Mouse (Mus musculus) heart, adult 2 months (tissue): ENCODE results near the gene Tle3.

Experiments used
- CTCF ChIP-seq: fragments of 200-600 bp; IDR thresholded peaks from 2 replicates; pipeline ENCODE4 v1.8.1; 2022; ENCODE audit warnings: antibody characterized with exemption, mild to moderate bottlenecking, moderate library complexity
- EP300 ChIP-seq: fragments of 200-500 bp; IDR thresholded peaks from 2 replicates; pipeline ENCODE4 v1.6.1; 2011; ENCODE audit warnings: low read depth, low read length, control low read depth; ENCODE audit not compliant: insufficient read depth
- POLR2A ChIP-seq: fragments of 200-500 bp; IDR thresholded peaks from 2 replicates; pipeline ENCODE4 v1.6.1; 2011; ENCODE audit warnings: mild to moderate bottlenecking, low read depth, low read length, control low read depth; ENCODE audit not compliant: insufficient read depth

DNA sequence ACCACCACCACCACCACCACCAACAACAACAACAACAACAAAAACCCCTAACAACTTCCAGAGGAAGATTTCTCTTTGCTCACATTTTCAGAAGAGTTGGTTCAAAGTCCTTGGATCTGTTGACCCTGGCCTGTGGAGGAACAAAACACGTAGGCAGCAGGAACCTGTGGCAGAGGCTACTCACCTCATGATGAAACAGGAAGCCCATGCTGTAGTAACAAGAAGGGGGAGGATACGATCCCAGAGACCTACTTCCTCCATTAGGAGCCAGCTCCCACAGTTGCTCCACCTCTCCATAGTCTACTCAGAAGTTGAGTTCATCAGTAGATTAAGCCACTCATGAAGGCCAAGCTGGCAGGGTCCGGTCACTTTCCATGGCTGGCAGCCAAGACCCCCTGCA is 52.1 kb downstream of the Tle3 start:
- no peak for TF ChIP-seq POLR2A
- TF ChIP-seq CTCF: no peak
- no peak for TF ChIP-seq EP300
